Mouse (Mus musculus) ES-CJ7 (cell line): ENCODE results near the gene Cyp24a1.
"Not testable (repeated sequence)": the region's sequence is repeated elsewhere in the genome, so short reads cannot be mapped to it uniquely, and the experiment has no call there.

Experiments
- DNase-seq: peaks from one replicate; pipeline ENCODE4 v3.0.0; 2011; ENCODE audit warnings: low read depth, low spot score

Gene Cyp24a1

GRCm38 (mm10) chr2:170494784-170495710 lies 1.9 kb downstream of the Cyp24a1 start:
- DNase-seq, result peak; percentile 37

DNA sequence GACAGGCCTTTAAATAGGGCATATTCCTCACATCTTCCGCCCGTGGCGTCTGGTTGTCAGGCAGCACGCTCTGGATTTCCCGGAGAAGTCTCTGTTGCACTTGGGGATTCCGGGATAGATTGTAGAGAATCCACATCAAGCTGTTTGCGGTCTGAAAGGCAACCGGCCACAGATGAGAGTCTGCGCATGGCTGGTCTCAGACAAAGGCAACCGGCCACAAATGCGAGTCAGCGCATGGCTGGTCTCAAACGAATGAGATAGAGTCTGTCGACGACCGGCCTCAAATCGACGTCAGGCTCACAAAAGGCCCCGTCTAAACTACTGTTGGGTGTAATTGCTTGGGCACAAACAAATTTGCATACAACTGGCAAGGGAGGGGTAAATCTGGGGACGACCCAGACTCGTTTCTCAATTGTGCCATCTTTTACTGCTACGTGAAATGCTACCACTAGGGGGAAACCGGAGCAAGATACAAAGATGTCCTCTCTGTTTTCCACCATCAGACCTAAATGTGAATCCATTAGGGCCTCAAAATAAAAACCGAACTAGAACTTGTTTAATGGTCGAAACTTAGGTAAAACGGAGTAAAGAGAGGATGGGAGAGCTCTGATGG lies 8.9 kb downstream of the Cyp24a1 start:
- peak; percentile 75 for DNase-seq

GRCm38 (mm10) chr2:170487202-170487601 lies 9.7 kb downstream of the Cyp24a1 start:
- no peak for DNase-seq

GRCm38 (mm10) chr2:170483914-170484313 lies 13.0 kb downstream of the Cyp24a1 start:
- DNase-seq, result peak; percentile 63

- DNase-seq, result peak; percentile 69
Observed at GRCm38 (mm10) chr2:170482019-170482540, 14.9 kb downstream of the Cyp24a1 start.

GRCm38 (mm10) chr2:170476643-170477042 lies 20.3 kb downstream of the Cyp24a1 start:
- no peak for DNase-seq

- DNase-seq, result peak; percentile 79
Observed at GRCm38 (mm10) chr2:170476215-170476614, 20.7 kb downstream of the Cyp24a1 start.

GRCm38 (mm10) chr2:170475164-170475563 lies 21.8 kb downstream of the Cyp24a1 start:
- no peak for DNase-seq

DNA sequence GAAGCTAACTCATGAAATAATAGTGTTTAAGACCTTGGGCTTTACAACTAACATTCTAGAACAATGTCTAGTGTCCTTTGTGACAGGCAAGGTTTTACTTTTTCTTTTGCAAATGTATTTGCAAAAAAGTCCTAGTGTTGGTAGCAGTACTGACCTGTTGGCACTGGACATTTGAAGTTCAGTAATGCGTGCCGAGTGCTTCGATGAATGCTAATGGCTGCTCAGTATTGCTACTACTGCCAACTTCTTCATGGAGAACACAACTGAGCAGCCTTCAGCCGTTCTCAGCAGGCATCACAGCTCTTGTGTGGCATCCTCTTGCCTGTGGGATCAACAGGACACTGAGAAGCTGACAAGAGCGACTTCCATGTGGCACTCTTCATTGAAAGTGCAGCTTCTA lies 22.8 kb downstream of the Cyp24a1 start:
- no peak for DNase-seq

GRCm38 (mm10) chr2:170470591-170470990 lies 26.4 kb downstream of the Cyp24a1 start:
- DNase-seq, result peak; percentile 29

- peak; percentile 82 for DNase-seq
Observed at GRCm38 (mm10) chr2:170469616-170470308, 27.2 kb downstream of the Cyp24a1 start.

DNA sequence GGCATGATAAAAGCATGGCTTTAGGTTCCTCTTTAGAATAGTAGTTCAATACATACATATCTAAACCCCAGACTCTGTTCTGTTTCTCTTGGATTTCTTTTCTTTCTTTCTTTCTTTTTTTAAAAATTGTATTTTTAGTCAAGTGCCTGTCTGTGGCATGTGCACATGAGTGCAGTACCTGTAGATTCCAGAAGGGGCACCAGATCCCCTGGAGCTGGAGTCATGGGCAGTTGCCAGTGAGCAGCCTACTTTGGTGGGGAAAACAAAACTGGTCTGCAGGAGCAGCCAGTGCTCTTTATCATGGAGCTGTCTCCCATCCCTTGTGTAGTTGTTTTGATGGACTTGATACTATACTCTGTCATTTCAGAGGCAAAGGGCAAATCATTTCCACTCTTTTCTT lies 28.9 kb downstream of the Cyp24a1 start:
- peak; percentile 69 for DNase-seq

- DNase-seq, result no peak
Observed at GRCm38 (mm10) chr2:170464817-170465216, 32.1 kb downstream of the Cyp24a1 start.

GRCm38 (mm10) chr2:170461652-170462051 lies 35.3 kb downstream of the Cyp24a1 start:
- no peak for DNase-seq

DNA sequence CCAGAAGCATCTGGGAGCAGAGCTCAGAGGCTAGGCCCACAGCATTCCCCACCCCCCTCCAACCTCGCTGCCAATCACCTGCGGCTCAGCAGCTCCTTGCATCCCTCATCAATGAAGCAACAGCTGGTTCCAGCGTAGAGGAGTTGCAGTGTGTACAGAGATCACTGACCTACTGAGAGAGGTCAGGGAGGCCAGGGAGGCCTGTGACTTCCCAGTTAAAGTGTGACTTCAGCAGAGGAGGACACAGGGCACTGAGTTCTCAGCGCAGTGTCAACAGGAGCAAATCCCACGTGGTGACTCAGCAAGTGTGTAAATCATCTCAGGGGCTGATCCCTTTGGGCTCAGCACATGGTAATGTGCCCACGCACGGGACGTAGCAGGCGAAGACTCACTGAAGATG lies 37.1 kb downstream of the Cyp24a1 start:
- DNase-seq, result no peak

- DNase-seq, result no peak
Observed at GRCm38 (mm10) chr2:170459183-170459582, 37.8 kb downstream of the Cyp24a1 start.

- DNase-seq, result not testable (repeated sequence)
Observed at GRCm38 (mm10) chr2:170453809-170454208, 43.1 kb downstream of the Cyp24a1 start.

GRCm38 (mm10) chr2:170450933-170451332 lies 46.0 kb downstream of the Cyp24a1 start:
- peak; percentile 77 for DNase-seq

DNA sequence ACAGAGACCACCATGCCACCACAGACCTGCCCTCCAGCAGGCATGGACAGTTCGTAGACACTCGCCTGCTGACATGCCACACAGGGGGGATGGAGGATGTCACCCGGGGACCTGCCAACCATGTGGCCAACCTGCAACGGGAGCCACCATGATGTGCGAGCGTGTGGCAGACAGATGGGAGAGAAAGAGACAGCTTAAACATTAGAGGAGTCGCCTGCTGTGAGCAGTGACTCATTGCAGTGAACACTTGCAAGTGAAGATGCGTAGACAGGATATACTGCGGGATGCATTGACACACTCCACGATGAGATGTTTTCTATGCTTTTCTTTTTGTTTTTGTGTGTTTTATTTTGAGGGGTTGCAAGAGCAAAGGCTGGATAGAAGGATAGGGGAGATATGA lies 49.3 kb downstream of the Cyp24a1 start:
- no peak for DNase-seq

GRCm38 (mm10) chr2:170446843-170447383 lies 50.0 kb downstream of the Cyp24a1 start:
- no peak for DNase-seq

- no peak for DNase-seq
Observed at GRCm38 (mm10) chr2:170445861-170446260, 51.1 kb downstream of the Cyp24a1 start.

GRCm38 (mm10) chr2:170442535-170442934 lies 54.4 kb downstream of the Cyp24a1 start:
- DNase-seq, result peak; percentile 67
